Mouse (Mus musculus) kidney, adult 9 months (tissue): ENCODE measurements around the gene Gm6034.
A peak's percentile ranks its signal among the peaks of the same experiment; 100 is the strongest.
"Not testable (repeated sequence)": the region's sequence is repeated elsewhere in the genome, so short reads cannot be mapped to it uniquely, and the experiment has no call there.

Experiments
- DNase-seq: peaks from one replicate; pipeline ENCODE4 v3.0.0; 2022

Gm6034 gene

DNA sequence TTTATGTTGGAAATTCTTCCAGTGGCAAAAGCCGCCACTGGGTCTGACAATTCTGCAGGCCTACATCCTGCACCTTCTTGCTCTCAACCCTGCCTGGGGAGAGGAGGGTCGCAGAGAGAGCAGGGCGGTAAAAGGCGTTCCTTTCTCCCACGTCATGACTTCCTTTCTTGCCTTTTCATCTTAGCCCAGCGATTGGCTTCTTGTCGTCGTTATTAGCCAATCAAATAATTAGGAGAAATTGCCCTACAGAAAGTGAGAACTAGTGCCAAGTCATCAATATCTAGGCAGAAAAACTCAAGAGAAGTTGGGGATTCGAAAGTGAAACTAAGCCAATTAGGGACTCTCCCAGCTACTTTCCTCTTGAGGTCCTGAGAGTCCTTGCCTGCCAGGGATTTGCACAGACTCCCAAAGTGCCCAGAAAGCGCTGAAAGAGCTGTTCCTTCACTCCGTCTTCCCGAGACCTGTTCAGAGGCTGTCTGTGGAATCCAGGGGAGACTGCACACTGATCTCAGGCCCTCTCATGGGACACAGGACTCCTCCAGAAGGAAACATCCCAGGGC is at the start of gene Gm6034, which contains the start of gene H2-T22:
Gm6034 (plus strand) TSS at position 352 of the 560 bp plus-strand sequence.
H2-T22 (minus strand) TSS at position 138 of the 560 bp plus-strand sequence.
- DNase-seq = peak; percentile 96

DNA sequence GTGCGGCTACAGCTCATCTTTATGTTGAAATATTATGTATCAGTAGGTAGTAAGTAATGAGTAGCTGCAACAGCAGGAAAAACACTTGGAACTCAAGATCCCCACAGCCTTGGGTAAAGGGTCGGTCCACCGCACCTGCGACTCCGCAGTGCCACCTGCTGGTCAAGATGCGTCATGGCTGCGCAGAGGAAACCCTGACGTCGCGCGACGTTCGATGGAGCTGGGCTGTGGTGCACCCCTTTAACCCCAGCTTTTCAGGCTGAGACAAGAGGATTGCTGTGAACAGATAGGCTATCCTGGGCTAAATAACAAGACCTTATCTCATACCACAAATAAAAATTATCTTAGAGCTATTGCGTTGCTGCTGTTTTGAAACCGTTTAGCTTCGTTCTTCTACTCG is 49.1 kb upstream of the Gm6034 start:
- peak; percentile 76 for DNase-seq

DNA sequence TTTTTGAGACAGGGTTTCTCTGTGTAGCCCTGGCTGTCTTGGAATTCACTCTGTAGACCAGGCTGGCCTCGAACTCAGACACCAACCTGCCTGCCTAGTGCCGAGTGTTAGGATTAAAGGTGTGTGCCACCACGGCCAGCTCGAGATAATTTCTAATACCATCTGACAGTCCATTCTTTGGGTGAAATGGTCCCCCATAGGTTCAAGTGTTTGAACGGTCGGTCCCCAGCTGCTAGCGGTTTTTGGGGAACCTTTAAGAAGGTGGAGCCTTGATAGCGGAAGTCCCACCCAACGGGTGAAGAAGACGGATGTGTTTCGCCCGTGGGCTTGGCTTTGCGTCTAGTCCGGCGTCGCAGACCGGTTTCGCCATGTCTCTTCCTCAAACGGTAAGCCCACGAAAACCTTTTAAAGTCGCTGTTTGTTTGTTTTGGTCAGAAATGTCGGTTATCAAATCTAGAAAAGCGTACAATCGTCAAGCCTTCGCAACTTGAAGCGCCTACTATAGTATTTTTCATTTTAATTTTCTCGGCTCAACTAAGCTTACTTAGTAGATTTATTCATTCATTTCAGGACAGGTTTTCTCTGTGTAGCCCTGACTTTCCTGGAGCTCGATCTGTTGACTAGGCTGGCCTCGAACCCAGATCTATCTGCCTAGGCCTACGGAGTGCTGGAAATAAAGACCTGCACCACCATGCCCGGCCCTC is 48.4 kb upstream of the Gm6034 start:
- DNase-seq = peak; percentile 89

DNA sequence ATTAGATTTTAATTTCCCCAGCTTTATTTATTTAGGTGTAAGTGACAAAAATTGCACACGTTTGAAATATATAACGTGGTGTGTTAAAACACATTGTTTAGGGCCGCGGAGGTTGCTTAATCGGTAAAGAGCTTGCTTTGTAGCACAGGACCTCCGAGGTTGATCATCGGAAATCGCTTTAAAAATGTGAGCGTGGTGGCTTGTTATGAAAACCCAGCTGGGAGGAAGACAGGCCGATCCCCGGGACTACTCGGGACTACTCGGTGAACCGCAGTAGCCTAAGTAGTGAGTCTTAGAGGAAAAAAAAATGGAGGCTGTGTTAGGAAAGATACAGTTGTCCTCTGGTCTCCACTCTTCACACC is 47.9 kb upstream of the Gm6034 start:
- no peak for DNase-seq

DNA sequence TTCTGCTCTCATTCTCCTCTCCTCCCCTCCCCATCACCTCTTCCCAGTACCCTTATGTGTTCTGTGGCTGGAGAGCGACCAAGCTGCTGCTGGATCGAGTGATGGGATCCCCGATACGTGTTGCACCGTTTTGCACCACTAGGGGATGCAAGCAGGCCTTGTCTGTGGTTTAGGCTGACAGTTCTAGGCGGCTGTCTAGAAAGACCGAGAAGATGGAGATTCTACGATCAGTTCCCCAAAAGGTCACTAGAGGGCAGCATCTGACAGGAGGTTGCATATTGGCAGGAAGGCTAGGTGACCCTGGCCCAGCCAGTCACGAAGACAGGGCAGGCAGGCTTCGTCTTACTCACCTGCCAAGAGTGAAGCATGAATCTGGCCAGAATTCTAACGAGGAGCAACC is 45.8 kb upstream of the Gm6034 start:
- DNase-seq = peak; percentile 99

DNA sequence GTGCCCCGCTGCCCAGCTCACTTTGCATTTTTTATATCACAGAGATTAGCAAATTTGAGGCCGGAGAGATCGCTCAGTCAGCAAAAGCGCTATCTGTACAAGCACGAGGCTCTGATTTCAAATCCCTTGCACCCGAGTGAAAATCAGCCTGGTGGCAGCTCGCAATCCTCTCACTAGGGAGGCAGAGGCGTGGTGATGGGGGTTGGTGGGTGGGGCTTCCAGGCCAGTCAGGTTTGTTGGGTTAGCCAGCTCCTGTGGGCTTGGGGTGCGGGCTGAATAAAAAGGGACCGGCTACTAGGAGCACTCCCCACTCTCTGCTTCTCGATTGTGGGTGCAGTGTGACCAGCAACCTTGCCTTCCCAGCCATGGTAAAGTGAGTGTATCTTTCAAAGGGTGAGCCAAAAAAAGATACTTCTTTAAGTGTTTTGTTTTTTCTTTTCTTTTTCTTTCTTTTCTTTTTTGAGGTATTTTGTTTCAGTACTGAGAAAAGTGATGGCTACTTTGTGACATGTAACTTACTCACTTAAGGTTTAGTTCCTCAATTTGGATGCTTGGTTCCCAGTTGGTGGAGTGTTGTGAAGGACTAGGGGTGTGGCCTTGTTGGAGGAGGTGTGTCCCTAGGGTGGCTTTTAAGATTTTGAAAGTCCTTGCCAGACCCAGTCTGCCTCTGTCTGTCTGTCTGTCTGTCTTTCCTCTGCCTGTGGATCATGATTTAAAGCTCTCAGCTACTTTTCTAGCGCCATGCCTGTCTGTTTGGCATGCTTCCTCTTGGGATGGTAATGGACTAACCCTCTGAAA is 44.8 kb upstream of the Gm6034 start:
- DNase-seq = no peak

DNA sequence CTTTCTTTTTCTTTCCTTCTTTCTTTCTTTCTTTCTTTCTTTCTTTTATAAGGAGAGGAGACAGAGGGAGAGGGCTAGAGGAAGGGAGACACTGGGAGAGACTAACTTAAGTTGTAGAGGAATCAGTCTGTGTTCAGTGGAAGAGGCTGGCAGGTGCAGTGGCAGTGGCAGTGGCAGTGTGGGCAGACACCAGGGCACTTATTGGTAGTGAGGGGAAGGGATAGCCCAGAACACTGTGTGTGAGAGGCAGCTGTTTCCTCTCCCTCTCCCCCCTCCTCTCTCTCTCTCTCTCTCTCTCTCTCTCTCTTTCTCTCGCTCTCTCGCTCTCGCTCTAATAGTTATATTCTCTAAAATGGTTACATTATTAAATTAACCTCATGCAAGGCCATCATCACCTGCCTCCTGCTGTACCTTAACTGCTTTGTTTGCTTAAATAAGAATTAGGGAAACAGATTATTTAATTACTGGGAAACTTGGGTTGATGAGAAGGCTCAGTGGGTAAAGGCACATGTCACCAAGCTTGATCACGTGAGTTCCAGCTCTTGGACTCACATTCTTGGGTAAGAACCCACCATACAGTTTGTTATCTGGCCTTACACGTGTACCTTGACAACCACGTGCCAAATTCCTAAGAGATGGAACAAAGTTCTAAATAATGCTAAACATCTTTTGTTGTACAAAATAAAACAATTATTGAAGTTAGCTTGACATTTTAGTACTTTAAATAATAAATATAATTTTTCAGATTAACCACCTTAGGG is 44.0 kb upstream of the Gm6034 start:
- no peak for DNase-seq

DNA sequence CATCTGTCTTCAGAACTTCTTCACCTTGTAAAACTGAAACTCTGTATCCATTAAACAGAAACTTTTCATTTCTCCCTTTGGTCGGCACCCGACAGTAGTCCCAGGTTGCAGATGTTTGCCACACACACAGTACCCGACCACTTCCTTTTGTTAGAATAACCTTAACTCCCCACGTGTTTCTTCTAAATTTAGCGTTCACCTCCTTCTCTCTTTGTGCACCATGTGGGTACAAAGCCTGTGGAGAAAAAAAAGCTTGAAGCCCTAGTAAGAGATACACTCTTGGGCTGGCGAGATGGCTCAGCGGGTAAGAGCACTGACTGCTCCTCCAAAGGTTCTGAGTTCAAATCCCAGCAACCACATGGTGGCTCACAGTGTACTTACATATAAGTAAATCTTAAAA is 43.4 kb upstream of the Gm6034 start:
- DNase-seq = no peak

DNA sequence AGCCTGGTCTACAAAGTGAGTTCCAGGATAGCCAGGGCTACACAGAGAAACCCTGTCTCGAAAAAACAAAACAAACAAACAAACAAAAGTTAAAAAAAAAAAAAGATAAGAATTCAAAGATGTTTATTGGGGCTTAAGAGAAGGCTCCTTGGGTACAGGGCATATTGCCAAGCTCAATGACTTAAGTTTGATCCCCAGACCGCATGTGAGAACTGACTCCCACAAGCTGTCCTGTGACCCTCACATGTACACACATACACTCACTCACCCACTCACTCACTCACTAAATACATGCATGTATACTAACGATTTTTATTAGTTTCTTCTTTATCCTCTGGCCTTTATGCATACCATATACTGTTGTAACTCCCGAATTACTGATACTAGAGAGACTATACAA is 42.4 kb upstream of the Gm6034 start:
- DNase-seq = no peak

DNA sequence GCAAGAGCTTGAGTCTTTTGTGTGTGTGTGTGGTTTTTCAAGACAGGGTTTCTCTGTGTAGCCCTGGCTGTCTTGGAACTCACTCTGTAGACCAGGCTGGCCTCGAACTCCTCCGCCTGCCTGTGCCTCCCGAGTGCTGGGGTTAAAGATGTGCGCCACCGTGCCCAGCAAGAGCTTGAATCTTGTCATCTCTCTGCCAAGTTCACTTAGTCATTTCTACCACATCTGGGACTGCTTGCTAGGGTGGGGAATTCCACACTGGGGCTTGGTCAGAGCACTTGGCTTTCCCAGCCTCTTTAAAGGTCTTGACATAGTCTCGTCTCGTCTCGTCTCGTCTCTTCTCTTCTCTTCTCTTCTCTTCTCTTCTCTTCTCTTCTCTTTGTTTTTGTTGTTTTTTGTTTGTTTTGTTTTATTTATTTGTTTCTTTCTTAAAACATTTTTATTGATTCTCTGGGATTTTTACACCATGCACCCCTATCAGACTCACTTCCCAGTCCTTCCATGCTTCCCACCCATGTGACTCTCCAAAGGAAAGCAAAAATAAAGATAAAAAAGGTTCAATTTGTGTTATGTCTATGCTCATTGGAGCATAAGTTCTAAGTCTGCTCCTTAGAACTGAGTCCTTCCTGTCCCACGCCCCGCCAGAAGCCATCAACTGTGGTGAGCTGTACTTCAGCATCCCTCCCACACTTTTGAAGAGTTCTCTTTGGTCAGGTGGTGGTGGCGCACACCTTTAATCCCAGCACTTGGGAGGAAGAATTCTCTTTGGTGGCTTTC is 41.5 kb upstream of the Gm6034 start:
- DNase-seq = no peak

DNA sequence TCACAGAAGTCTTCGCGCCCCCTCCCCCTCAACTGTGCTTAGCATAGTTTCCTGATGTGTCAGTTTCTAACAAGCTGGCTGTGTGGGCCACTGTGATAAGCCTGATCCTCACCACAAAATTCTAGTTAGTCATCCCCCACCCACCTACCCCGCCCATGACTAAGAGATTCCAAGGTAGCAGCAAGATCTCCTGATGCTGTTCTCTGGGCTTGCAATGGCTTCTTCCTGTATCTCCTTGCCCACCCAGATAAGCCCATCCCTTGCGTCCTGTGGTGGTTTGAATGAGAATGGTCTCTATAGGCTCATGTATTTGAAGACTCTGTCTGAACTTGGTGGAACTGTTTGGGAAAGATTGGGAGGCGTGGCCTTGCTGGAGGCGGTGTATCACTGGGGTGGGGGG is 40.8 kb upstream of the Gm6034 start:
- DNase-seq = no peak

DNA sequence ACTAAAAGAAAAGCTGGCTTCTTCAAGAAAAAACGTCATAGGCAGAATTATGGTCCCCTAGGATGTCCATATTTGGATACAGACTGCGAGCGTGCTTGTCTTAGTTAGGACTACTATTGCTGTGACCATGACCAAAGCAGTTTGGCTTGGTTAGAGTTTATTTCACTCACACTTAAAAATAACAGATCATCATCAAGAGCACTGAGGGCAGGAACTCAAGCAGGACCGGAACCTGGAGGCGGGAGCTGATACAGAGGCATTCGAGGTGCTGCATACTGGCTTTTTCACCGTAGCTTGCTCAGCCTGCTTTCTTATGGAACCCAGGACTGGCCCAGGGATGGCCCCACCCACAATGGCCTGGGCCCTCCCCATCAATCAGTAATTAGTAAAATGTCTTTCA is 39.4 kb upstream of the Gm6034 start:
- no peak for DNase-seq

DNA sequence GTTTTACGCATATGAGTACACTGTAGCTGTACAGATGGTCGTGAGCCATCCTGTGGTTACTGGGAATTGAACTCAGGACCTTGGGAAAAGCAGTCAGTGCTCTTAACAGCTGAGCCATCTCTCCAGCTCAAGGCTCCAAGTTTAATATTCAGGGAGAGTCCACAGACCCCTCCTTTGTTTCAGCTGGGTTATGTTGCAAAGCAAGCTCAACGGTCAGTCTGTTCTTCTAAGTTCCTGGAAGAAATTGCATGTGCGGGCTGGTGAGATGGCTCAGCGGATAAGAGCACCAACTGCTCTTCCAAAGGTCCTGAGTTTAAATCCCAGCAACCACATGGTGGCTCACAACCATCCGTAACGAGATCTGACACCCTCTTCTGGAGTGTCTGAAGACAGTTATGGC is 38.4 kb upstream of the Gm6034 start:
- not testable (repeated sequence) for DNase-seq

DNA sequence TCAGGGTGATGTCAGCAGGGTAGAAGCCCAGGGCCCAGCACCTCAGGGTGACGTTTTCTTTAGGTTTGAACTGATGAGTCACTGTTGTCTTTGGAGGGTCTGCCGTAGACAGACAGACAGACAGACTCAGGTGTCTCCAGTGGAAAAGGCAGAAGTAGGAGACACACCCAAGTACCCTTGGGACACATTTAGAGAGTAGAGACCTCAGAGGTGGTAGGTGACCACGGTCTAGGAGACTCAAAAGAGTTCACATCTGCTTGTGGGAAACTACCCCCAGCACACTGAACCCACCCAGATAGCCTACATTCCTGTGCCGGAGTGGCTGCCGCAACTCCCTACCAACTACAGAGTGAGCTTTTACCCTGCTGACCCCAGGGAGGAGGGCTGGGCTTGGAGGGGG is 27.8 kb upstream of the Gm6034 start:
- DNase-seq = no peak

DNA sequence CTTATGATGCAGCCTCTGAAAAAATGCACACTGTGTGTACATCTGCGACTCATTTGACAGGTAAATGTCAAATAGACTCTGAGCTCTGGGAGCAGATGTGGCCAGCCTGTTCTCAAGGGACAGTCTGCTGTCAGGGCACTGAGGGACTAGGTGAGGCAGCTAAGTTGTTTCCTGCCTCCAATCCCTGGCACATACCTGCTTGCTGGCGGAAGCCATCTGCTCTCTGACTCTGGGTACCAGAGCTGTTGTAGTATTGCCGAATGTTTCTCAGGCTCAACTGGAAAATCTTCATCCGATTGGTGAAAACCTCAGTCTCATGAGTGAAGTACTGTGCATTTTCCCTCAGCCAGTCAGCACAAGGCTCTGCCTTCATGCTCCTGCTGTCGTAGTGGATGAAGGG is 25.7 kb upstream of the Gm6034 start:
- no peak for DNase-seq

DNA sequence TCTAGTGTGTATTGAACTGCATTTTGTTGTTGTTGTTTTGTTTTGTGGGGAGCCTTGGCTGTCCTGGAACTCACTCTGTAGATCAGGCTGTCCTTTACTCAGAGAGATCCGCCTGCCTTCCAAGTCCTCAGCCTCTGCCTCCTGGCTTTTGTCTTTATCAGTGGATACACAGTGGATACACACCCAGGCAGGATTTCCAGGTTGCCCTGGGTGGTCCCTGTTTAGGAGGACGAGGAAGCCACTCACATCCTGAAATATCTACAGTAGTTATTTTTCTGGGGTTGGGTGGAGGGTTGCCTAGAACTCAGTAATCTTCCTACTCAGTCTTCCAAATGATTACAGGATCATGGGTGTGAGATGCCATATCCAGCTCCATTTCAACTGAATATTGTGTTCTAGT is 23.8 kb upstream of the Gm6034 start:
- peak; percentile 52 for DNase-seq

DNA sequence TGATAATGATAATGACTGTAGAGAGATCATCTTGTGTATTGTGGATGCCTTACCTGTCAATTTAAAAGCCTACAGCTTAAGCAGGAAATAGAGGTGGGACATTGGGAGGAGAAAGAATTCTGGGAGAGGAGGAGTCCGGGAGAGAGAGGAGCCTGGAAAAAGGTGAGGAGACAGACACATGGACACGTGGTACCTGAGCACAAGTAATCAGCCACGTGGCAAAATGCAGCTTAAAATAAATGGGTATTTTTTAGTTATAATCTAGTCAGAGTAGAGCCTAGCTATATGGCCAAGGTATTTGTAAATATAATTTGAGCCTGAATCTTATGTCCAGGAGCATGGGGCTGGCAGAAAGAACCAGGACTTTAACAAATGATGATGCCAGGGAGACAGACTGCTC is 23.2 kb upstream of the Gm6034 start:
- no peak for DNase-seq

DNA sequence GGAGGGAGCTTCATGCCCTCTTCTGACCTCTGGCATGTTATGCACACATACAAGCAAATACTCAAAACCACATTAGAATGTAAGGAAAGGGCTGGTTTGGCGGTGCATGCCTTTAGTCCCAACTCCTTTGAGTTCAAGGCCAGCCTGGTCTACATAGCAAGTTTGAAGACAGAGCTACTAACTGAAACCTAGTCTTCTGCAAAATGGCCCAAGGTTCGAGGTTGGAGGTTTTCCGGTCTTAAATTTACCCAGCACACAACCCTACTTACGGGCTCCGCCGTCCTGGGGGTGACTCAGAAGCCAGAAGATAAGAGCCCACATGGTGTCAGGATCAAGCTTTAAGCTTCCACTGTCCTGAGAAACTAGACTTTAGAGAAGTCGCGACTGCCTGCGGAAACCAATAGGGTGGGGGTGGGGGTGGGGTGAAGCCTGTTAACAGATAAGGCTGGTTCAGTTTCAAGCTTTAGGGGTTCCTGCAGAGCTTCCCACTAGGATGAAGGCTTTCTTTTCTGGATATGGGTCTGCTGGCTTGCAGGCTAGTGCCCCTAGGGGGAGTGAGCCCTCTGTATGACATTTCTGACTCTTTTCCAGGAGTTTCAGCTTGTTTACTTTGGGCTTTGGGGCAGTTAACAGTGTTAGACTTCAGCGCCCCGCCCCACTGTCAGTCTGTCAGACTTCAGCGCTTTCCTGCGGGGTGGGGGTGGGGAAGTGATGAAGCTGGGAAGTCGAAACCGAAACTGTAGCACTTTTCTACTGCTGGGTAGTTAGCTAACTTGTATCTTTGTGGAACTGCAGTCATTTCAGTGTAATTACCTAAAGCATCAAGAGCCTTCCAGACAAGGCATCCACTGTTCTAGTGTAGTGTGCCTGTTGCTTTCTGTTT is 22.3 kb upstream of the Gm6034 start, which contains the start of gene H2-T24:
H2-T24 (minus strand) TSS at position 370 of the 883 bp plus-strand sequence.
- DNase-seq = peak; percentile 90

DNA sequence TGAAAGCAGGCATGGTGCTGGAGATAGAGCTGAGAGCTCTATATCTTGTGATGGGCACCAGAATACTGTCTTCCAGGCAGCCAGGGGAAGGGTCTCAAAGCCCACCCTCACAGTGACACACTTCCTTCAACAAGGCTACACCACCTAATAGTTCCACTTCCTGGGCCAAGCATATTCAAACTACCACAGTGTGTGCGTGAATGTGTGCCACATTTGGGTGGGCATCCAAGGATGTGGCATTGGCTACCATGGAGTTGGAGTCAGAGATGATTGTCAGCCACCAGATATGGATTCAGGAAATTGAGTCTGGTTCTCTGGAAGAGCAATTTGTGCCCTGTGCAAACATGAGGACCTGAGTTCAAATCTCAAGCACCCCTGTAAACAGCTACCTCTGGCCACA is 21.5 kb upstream of the Gm6034 start:
- DNase-seq = no peak

DNA sequence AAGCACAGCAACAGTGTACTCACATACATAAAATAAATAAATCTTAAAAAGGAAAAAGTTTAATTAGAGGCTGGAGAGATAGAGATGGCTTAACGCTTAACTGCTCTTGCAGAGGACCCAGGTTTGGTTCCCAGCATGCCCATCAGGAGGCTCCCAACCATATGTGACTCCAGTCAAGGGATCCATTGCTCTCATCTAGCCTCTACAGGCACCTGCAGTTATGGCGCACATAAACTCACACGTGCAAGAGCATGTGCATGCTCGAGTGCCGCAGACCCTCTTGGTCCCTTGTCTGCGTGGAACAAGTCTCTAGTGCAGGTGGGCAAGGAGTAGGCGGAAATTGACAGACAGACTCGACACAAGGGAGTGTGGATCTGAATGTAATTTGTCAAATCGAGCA is 20.7 kb upstream of the Gm6034 start:
- no peak for DNase-seq

DNA sequence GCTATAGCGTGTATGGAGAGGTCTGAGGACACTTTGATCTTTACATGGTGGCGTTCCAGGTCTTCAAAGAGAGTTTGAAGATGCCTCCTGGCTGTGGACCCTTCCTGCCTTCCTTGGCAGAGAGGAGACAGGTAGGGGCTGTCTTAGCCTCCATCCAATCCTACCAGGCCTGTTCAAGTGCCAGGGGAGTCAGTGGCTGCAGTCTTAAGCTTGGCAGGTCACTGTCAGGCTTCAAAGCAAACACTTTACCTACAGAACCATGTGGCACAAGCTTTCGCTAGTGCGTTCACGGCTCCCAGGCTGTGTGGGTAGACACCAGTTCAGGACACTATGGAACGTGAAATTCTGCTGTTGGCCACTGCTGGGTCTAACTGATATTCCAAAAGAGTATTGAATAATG is 19.8 kb upstream of the Gm6034 start:
- DNase-seq = no peak
